Mouse (Mus musculus): ENCODE results near the gene Sept8.

DNA sequence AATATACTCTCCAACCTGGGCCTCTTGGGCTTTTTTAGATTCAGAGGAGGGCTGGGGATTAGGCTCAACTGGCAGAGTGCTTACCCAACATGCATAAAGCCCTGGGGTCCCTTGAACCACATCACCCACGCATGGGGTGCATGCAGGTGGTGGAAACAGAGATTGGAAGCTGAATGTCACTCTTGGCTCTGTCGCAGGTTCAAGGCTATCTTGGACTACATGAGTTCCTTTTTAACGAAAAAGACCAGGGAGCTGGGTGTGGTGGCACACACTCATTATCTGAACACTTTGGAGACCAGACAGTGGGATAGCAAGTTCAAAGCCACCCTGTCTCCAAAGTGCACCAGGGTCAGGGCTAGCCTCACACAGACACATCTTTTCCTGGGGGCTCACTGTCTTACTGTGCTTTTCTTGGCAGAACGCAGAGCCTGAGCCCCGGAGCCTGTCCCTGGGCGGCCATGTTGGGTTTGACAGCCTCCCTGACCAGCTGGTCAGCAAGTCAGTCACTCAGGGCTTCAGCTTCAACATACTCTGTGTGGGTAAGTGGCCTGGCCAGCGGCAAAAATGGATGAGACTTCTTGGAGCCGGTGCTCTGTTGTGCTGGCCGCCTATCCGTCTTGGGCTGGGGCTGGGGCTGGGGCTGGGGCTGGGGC is 12.6 kb downstream of the Sept8 start:
- no peak for TF ChIP-seq CTCF (conservative IDR thresholded peaks at IDR 0.05; ENCODE audit: insufficient read depth, insufficient read length, low read depth, low read length)
- TF ChIP-seq POLR2A (IDR thresholded peaks at IDR 0.05; ENCODE audit: low read depth, low read length), result no peak

All from kidney, adult 2 months (tissue).